Mouse (Mus musculus): ENCODE results near the gene Chrnb1.

The Chrnb1 gene

DNA sequence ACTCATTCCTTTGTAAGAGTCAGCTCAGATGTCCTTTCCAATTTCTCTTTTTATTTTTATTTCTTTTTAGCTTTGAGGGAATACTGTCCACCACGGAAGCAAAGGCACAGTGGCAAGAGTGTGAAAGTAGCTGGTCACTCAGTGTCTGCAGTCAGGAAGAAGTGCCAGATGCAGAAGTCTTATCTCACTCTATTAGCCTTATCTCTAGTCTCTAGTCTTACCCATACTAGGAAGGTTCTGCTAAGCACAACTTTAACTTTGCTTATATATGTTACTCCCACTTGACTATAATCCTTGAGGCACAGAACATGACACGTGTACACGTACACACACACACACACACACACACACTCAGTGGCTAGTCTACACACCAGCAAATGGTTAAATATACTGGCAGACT is 44.1 kb downstream of the Chrnb1 start:
- DNase-seq (ENCODE audit: low read depth in 2 of 2, low spot score in 2 of 2), result no peak

Data from CD8-positive naive resting alpha-beta T cell, adult 2 months (primary cell).